Mouse (Mus musculus) lung, embryonic 14.5 days (tissue): ENCODE results near the gene Hsh2d. TPM values are rescaled to one million over a fixed set of nuclear protein-coding genes. Genes with fewer than 3 reads are reported as not detected.

ENCODE experiments used
- ATAC-seq: fragments of 200-750 bp; cut with Nextera tagmentation; 2 replicates; pipeline ENCODE4 v1.8.0; 2017; ENCODE audit warnings: mild to moderate bottlenecking, moderate TSS enrichment, moderate library complexity; ENCODE audit not compliant: insufficient read depth
- DNase-seq: peaks from one replicate; pipeline ENCODE4 v3.0.0-alpha.2; 2015
- H3K27ac ChIP-seq: fragments of 300-500 bp; sonication (generic); 2 replicates; pipeline ENCODE4 v1.5.1; 2014; ENCODE audit warnings: low read depth, mild to moderate bottlenecking, moderate library complexity
- H3K27me3 ChIP-seq: fragments of 300-500 bp; sonication (generic); 2 replicates; pipeline ENCODE4 v1.6.1; 2014; ENCODE audit warnings: low read length, control low read depth; ENCODE audit not compliant: insufficient read depth
- H3K36me3 ChIP-seq: fragments of 300-500 bp; sonication (generic); 2 replicates; pipeline ENCODE4 v1.6.1; 2014; ENCODE audit warnings: control low read depth; ENCODE audit not compliant: insufficient read depth
- H3K4me1 ChIP-seq: fragments of 300-500 bp; sonication (generic); 2 replicates; pipeline ENCODE4 v1.6.1; 2014; ENCODE audit warnings: antibody characterized with exemption, control low read depth; ENCODE audit not compliant: insufficient read depth
- H3K4me2 ChIP-seq: fragments of 300-500 bp; sonication (generic); 2 replicates; pipeline ENCODE4 v1.6.1; 2014; ENCODE audit warnings: mild to moderate bottlenecking
- H3K4me3 ChIP-seq: fragments of 300-500 bp; sonication (generic); 2 replicates; pipeline ENCODE4 v1.5.1; 2014; ENCODE audit warnings: low read depth, low read length
- H3K9ac ChIP-seq: fragments of 300-500 bp; sonication (generic); 2 replicates; pipeline ENCODE4 v1.6.1; 2014
- H3K9me3 ChIP-seq: fragments of 300-500 bp; sonication (generic); 2 replicates; pipeline ENCODE4 v1.6.1; 2016; ENCODE audit warnings: low read depth, low read length, control low read depth
- CTCF ChIP-seq: IDR thresholded peaks from 2 replicates; pipeline ENCODE4 v1.5.1; 2016; ENCODE audit warnings: antibody characterized with exemption, low read depth
- WGBS: fragments of 180-500 bp; shearing (Covaris S2); extraction: QIAGEN DNeasy Blood & Tissue Kit; methylation state at CpG from one replicate; pipeline ENCODE4 v1.1.7; 2014; 5-methylcytosine and 5-hydroxymethylcytosine counted together
- polyA plus RNA-seq: library from polyadenylated mRNA; unstranded; fragments of >200 nt; fragmentation: Nextera tagmentation; extraction: Ambion mirVana; gene quantifications from 2 replicates; pipeline ENCODE4 v1.2.1, GENCODE M21; 2014

Hsh2d gene
- polyA plus RNA-seq, 1 experiment from 2014 or later, result 0.51 TPM

- Histone ChIP-seq H3K36me3 (peaks cover 10% of the 10 kb centered on the region; the same call in 1 of the 2 replicates), H3K27ac (no peak overlapping the region), H3K27me3 (no peaks in the 10 kb centered on the region), H3K9ac (no peak overlapping the region), H3K4me2 (peak overlapping the region; percentile 83; the same call in 1 of the 2 replicates), H3K4me1 (peaks cover 6% of the 10 kb centered on the region), H3K9me3 (no peaks in the 10 kb centered on the region), H3K4me3 (no peak overlapping the region)
- ATAC-seq (no peak), DNase-seq (no peak)
- TF ChIP-seq CTCF, result no peak
These were observed 26.6 kb upstream of the Hsh2d start for GRCm38 (mm10) chr8:72162821-72163220.

- WGBS, result 80% methylated on average over 3 of the region's 3 CpGs
These were observed 20.3 kb upstream of the Hsh2d start for GRCm38 (mm10) chr8:72169098-72169668.

DNA sequence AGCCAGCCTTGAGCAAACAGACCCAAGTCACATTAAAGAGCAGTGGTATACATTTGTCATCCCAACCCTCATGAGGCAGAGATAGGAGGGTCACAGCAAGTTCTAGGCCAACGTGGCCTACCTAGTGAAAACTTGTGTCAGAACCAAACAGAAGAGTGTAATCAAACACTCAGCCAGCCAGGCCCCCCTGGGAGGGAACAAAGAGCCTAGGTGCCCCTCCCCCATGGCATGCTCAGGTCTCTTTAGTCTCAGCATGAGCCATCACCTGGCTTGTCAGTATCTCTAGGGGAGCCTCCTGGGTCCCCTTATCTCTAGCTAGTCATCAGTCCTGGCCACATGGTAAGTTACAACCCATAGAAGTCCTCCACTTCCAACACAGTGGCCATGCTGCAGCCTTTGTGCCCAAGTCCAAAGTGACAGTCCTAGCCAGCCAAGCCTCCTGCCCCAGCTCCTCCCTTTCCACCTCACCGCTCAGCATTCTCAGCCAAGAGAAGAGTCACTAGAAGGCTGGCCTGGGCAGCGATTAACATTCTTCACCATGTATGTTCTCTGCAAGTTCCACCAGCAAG, 19.7 kb upstream of the Hsh2d start:
- TF ChIP-seq CTCF, result no peak
- H3K4me2 ChIP-seq, result no peak overlapping the region
- no peak for ATAC-seq
- H3K9ac ChIP-seq, result no peak overlapping the region
- peaks cover 74% of the 10 kb centered on the region for H3K36me3 ChIP-seq
- no peak overlapping the region for H3K27ac ChIP-seq
- DNase-seq, result no peak
- H3K4me3 ChIP-seq, result no peak overlapping the region
- no peaks in the 10 kb centered on the region for H3K4me1 ChIP-seq
- H3K27me3 ChIP-seq, result no peaks in the 10 kb centered on the region
- 59% methylated on average over 3 of the region's 3 CpGs for WGBS
- H3K9me3 ChIP-seq, result no peaks in the 10 kb centered on the region

More at GRCm38 (mm10) chr8:72169098-72169668, 20.3 kb upstream of the Hsh2d start:
- no peak for DNase-seq
- H3K27ac ChIP-seq, result no peak overlapping the region
- H3K4me1 ChIP-seq, result no peaks in the 10 kb centered on the region
- ATAC-seq, result no peak
- H3K27me3 ChIP-seq, result no peaks in the 10 kb centered on the region
- no peak overlapping the region for H3K9ac ChIP-seq
- peaks cover 73% of the 10 kb centered on the region for H3K36me3 ChIP-seq
- H3K9me3 ChIP-seq, result no peaks in the 10 kb centered on the region
- no peak overlapping the region for H3K4me2 ChIP-seq
- TF ChIP-seq CTCF, result no peak
- H3K4me3 ChIP-seq, result no peak overlapping the region

- Histone ChIP-seq H3K27ac (no peak overlapping the region), H3K9me3 (no peaks in the 10 kb centered on the region), H3K4me1 (no peaks in the 10 kb centered on the region), H3K27me3 (no peaks in the 10 kb centered on the region), H3K4me2 (no peak overlapping the region), H3K36me3 (peaks cover 88% of the 10 kb centered on the region), H3K9ac (no peak overlapping the region), H3K4me3 (no peak overlapping the region)
- ATAC-seq (peak; percentile 74), DNase-seq (peak; percentile 88)
- TF ChIP-seq CTCF, result peak; percentile 87
- 62% methylated on average over 5 of the region's 5 CpGs for WGBS
These were observed 12.0 kb upstream of the Hsh2d start for GRCm38 (mm10) chr8:72177346-72177925.

- no peak overlapping the region for H3K27ac ChIP-seq
- TF ChIP-seq CTCF, result no peak
- H3K27me3 ChIP-seq, result no peaks in the 10 kb centered on the region
- DNase-seq, result no peak
- no peak overlapping the region for H3K4me3 ChIP-seq
- H3K4me1 ChIP-seq, result no peaks in the 10 kb centered on the region
- H3K36me3 ChIP-seq, result peaks cover 31% of the 10 kb centered on the region
- no peak overlapping the region for H3K9ac ChIP-seq
- H3K9me3 ChIP-seq, result no peaks in the 10 kb centered on the region
- 73% methylated on average over 2 of the region's 2 CpGs for WGBS
- no peak overlapping the region for H3K4me2 ChIP-seq
- no peak for ATAC-seq
These were observed 5.8 kb upstream of the Hsh2d start for GRCm38 (mm10) chr8:72183554-72184202.

DNA sequence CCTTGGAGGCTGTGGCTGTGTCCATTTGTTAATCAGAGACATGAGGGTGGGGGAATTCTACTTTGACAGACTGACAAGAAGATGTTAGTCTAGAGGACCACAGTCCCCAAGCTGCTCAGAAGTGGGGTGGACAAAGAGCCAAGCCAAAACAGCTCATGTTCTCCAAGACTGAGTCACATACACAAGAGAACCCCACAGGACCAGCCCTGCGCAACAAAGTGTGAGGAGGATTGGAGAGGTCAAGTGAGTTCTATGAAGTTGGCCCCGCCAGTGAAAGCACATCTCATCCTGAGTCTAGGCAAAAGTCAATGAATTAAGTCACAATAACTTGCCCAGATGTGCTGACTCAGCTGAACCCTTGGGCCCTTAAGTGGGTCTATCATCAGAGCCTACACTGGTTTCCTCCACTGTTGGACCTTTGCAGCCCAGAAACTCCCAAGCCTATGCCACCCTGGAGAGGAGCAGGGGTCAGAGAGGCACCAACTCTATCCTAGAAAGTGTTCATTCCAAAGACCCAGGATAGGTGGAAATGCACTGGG, 1.6 kb upstream of the Hsh2d start:
- H3K4me1 ChIP-seq, result no peaks in the 10 kb centered on the region
- no peaks in the 10 kb centered on the region for H3K36me3 ChIP-seq
- H3K4me2 ChIP-seq, result no peak overlapping the region
- ATAC-seq, result no peak
- H3K9ac ChIP-seq, result no peak overlapping the region
- no peak overlapping the region for H3K4me3 ChIP-seq
- no peaks in the 10 kb centered on the region for H3K27me3 ChIP-seq
- DNase-seq, result no peak
- no peaks in the 10 kb centered on the region for H3K9me3 ChIP-seq
- 80% methylated on average over 2 of the region's 2 CpGs for WGBS
- no peak overlapping the region for H3K27ac ChIP-seq
- TF ChIP-seq CTCF, result no peak

- no peak overlapping the region for H3K4me3 ChIP-seq
- no peak overlapping the region for H3K27ac ChIP-seq
- WGBS, result 41% methylated on average over 2 of the region's 2 CpGs
- no peak overlapping the region for H3K9ac ChIP-seq
- H3K36me3 ChIP-seq, result no peaks in the 10 kb centered on the region
- ATAC-seq, result no peak; the same call in 1 of the 2 replicates
- H3K4me1 ChIP-seq, result no peaks in the 10 kb centered on the region
- H3K27me3 ChIP-seq, result no peaks in the 10 kb centered on the region
- TF ChIP-seq CTCF, result no peak
- H3K4me2 ChIP-seq, result no peak overlapping the region
- H3K9me3 ChIP-seq, result no peaks in the 10 kb centered on the region
- no peak for DNase-seq
These were observed 739 bp downstream of the Hsh2d start for GRCm38 (mm10) chr8:72190215-72190539.
